Mouse (Mus musculus): ENCODE data around the gene Rab1b.

DNA sequence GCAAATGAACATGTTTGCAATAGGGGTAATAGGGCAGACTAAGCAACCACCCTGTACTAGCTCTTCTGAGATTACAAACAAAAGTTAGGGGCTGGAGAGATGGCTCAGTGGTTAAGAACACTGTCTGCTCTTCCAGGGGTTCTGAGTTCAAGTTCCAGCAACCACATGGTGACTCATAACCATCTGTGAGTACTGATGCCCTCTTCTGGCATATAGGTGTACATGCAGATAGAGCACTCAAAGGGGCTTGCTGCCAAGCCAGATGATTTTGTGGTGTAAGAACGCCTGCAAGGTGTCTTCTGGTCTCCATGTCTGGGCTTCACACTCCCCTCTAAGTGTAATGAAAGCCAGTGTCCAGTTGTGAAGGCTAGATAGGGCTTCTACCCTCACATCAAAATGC lies 22.9 kb upstream of the Rab1b start:
- TF ChIP-seq POLR2A (IDR thresholded peaks at IDR 0.05; ENCODE audit: low read depth, low read length) (no peak), CTCF (conservative IDR thresholded peaks at IDR 0.05; ENCODE audit: insufficient read depth, insufficient read length, low read depth, low read length) (peak; percentile 45)

Measured in kidney, adult 2 months (tissue).